Mouse (Mus musculus): ENCODE measurements around the gene Immp2l. TPM values are rescaled to one million over a fixed set of nuclear protein-coding genes. Genes with fewer than 3 reads are reported as not detected.

Gene Immp2l
- 78.5 and 133 TPM in 2 replicates for total RNA-seq (2014; rRNA removed)
- polyA plus RNA-seq (2012; rRNA removed): 31.5 and 35.8 TPM in 2 replicates

DNA sequence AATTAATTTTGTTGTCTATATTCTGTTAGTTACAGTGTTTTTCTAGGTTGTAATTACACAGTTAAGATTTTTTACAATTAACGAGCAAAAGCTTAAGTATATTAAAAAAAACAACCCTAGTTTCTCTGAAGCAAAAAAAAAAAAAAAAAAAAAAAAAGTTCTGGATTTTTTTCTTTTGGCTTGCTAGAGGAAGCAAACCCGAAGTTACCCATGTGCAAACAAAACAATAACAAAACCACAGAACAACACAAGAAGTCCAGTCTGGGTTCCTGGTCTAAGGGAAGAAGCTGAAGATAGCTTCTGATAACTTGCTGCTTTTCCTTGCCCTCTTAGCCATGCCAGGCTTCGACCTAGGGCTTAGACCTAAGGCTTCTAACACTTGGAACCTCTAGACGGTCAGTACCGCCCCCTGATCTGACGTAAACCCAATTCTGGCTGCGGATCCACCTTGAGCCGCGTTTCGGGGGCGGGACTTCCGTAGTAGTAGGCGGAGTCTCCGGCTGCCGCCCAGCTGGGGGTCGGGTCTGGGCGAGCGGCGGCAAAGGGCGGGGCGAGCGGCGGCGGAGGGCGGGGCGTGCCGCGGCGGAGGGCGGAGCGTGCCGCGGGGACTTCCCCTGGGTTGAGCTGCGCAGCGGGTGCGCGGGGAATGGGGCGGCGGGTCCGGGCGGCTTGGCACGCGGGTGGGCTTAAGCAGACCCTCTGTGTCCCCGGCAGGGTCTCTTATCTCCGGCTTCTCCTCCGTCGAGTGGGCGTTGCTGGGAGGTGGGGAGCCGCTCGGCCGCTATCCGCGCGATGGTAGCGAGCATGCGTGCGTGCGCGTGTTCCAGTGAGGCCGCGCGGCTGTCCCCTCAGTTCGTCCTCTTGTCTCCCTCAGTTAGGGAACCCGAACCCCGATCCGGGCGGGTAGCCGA lies at the start of gene Immp2l:
Gene Immp2l, plus strand, starts transcription at position 580 of the 911 bp plus-strand sequence.
- Histone ChIP-seq H3K79me2 (ENCODE audit: control insufficient read depth, insufficient read depth, low read length) (no peaks in the 10 kb centered on the region; the same call in 1 of the 2 replicates), H3K27me3 (ENCODE audit: control insufficient read depth, insufficient read depth, low read length) (no peaks in the 10 kb centered on the region), H3K27ac (replicated peaks; ENCODE audit: insufficient read depth, low read depth, low read length) (peak within 1 kb of the TSS; percentile 100), H3K4me1 (ENCODE audit: control insufficient read depth, insufficient read depth, low read length) (peaks cover 8% of the 10 kb centered on the region), H3K36me3 (ENCODE audit: control insufficient read depth, insufficient read depth, low read length) (peaks cover 2% of the 10 kb centered on the region; the same call in 1 of the 2 replicates), H3K4me3 (ENCODE audit: insufficient read depth, low read depth, low read length) (peak within 1 kb of the TSS; percentile 94), H3K9ac (ENCODE audit: low read depth, low read length) (peak within 1 kb of the TSS; percentile 92)
- TF ChIP-seq CTCF (IDR thresholded peaks at IDR 0.05; ENCODE audit: low read depth, low read length): no peak
- peak; percentile 85 for TF ChIP-seq POLR2A (IDR thresholded peaks at IDR 0.05; ENCODE audit: extremely low read depth, insufficient read depth, low read length)
- WGBS: 2% methylated on average over 68 of the region's 68 CpGs
- DNase-seq (ENCODE audit: extremely low read depth, low read depth, low spot score): peak; percentile 91

DNA sequence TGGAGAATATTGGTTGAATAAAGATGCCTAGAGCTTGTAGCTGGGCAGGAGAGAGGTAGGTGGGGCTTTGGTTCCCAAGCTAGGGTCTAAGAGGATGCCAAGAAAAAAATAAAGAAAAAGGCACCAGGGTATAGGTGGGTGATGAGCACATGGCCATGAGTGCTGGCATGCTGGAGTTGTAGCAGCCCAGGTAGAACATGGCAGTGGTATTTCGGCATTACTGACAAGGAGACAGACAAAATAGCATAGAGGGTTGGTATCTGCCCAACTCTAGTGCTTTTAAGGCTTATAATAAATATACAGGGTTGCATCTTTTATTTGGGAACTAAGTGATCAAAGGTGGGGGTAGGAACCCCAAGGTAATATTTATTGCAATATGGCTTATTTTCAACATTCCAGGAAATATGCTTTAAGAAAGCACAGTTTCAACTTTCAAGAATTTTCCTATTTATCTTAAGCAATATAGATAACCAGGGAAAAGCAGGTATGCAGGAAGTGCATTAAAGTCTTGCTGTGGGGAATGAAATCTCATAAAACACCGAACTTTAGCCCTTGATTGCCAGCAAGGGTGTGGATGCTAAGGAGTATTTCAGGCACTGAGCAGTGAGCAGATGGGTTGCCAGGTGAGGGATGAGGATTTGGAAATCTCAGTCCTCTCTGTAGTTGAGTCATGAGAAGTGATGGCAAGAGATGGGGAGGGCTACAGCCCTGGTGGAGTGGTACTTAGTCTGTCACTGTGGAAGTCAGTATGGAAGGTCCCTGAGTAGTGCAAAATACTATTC lies 45.0 kb upstream of the Immp2l start:
- H3K36me3 ChIP-seq (ENCODE audit: control insufficient read depth, insufficient read depth, low read length): no peaks in the 10 kb centered on the region
- H3K79me2 ChIP-seq (ENCODE audit: control insufficient read depth, insufficient read depth, low read length): no peaks in the 10 kb centered on the region
- no peak for DNase-seq (ENCODE audit: extremely low read depth, low read depth, low spot score)
- no peak overlapping the region for H3K4me3 ChIP-seq (ENCODE audit: insufficient read depth, low read depth, low read length)
- WGBS: 86% methylated on average over 2 of the region's 2 CpGs
- H3K27me3 ChIP-seq (ENCODE audit: control insufficient read depth, insufficient read depth, low read length): no peaks in the 10 kb centered on the region
- TF ChIP-seq POLR2A (IDR thresholded peaks at IDR 0.05; ENCODE audit: extremely low read depth, insufficient read depth, low read length) (no peak), CTCF (IDR thresholded peaks at IDR 0.05; ENCODE audit: low read depth, low read length) (no peak)
- no peak overlapping the region for H3K9ac ChIP-seq (ENCODE audit: low read depth, low read length)
- H3K4me1 ChIP-seq (ENCODE audit: control insufficient read depth, insufficient read depth, low read length): no peaks in the 10 kb centered on the region
- H3K27ac ChIP-seq (replicated peaks; ENCODE audit: insufficient read depth, low read depth, low read length): no peak overlapping the region

DNA sequence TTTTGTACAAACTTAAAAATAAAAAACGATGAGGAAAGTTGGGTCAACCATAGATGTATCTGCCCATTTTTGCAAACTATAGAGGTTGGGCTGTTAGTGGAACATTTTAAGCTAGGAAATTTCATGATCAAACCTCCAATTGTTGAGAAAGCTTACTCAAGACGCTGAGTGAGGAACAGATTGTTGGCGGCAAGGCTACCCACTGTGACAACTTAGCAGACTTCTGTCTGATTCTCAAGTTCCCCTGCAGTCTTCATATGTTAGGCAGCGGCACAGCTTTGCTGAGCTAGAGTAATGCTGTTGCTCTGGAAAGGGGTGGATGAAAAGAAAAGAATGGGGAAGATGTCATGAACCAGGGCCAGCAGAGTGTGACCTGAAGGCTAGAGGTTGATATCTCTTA lies 44.2 kb upstream of the Immp2l start:
- Histone ChIP-seq H3K79me2 (ENCODE audit: control insufficient read depth, insufficient read depth, low read length) (no peaks in the 10 kb centered on the region), H3K4me1 (ENCODE audit: control insufficient read depth, insufficient read depth, low read length) (no peaks in the 10 kb centered on the region), H3K27me3 (ENCODE audit: control insufficient read depth, insufficient read depth, low read length) (no peaks in the 10 kb centered on the region), H3K36me3 (ENCODE audit: control insufficient read depth, insufficient read depth, low read length) (no peaks in the 10 kb centered on the region), H3K4me3 (ENCODE audit: insufficient read depth, low read depth, low read length) (no peak overlapping the region), H3K9ac (ENCODE audit: low read depth, low read length) (no peak overlapping the region), H3K27ac (replicated peaks; ENCODE audit: insufficient read depth, low read depth, low read length) (no peak overlapping the region)
- 88% methylated on average over 4 of the region's 4 CpGs for WGBS
- TF ChIP-seq POLR2A (IDR thresholded peaks at IDR 0.05; ENCODE audit: extremely low read depth, insufficient read depth, low read length) (no peak), CTCF (IDR thresholded peaks at IDR 0.05; ENCODE audit: low read depth, low read length) (no peak)
- DNase-seq (ENCODE audit: extremely low read depth, low read depth, low spot score): no peak

DNA sequence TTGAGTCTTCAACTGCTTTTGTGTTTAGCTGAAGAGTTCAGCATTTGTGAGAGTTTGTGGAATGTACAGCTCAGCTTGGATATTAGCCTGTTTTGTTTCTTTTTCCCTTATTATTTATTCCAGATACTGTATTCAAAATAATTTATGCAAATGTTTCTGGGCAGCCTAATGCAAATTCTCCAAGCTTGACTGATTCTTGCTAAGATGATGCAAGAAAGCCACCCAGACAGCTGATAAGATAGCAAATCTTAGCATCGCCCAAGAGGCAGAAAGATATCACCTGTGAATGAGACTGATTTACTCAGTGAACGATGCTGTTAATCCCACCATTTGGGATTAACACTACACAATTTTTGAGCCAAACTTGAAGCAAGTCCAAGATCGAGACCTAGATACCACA lies 43.7 kb upstream of the Immp2l start:
- Histone ChIP-seq H3K4me3 (ENCODE audit: insufficient read depth, low read depth, low read length) (no peak overlapping the region), H3K79me2 (ENCODE audit: control insufficient read depth, insufficient read depth, low read length) (no peaks in the 10 kb centered on the region), H3K27ac (replicated peaks; ENCODE audit: insufficient read depth, low read depth, low read length) (no peak overlapping the region), H3K36me3 (ENCODE audit: control insufficient read depth, insufficient read depth, low read length) (no peaks in the 10 kb centered on the region), H3K27me3 (ENCODE audit: control insufficient read depth, insufficient read depth, low read length) (no peaks in the 10 kb centered on the region), H3K9ac (ENCODE audit: low read depth, low read length) (no peak overlapping the region), H3K4me1 (ENCODE audit: control insufficient read depth, insufficient read depth, low read length) (no peaks in the 10 kb centered on the region)
- WGBS: 74% methylated on average over 3 of the region's 3 CpGs
- TF ChIP-seq POLR2A (IDR thresholded peaks at IDR 0.05; ENCODE audit: extremely low read depth, insufficient read depth, low read length) (no peak), CTCF (IDR thresholded peaks at IDR 0.05; ENCODE audit: low read depth, low read length) (no peak)
- DNase-seq (ENCODE audit: extremely low read depth, low read depth, low spot score): no peak

DNA sequence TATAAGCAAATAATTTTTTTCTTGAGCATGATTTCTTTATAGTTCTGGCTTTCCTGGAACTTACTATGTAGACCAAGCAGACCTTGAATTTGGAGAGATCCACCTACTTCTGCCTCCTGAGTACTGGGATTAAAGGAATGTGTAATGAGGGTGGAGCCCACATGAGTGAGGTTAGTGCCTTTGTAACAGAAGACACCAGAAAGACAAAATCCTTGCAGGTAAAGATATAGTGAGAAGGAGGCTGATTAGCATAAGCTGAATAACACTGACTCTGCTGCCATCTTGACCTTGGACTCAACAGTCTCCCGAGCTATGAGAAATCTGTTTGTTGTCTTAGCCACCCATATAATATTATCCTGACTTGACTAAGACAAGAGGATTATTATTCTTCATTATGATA lies 40.9 kb upstream of the Immp2l start:
- Histone ChIP-seq H3K79me2 (ENCODE audit: control insufficient read depth, insufficient read depth, low read length) (no peaks in the 10 kb centered on the region), H3K4me3 (ENCODE audit: insufficient read depth, low read depth, low read length) (no peak overlapping the region), H3K27ac (replicated peaks; ENCODE audit: insufficient read depth, low read depth, low read length) (no peak overlapping the region), H3K27me3 (ENCODE audit: control insufficient read depth, insufficient read depth, low read length) (no peaks in the 10 kb centered on the region), H3K9ac (ENCODE audit: low read depth, low read length) (no peak overlapping the region), H3K4me1 (ENCODE audit: control insufficient read depth, insufficient read depth, low read length) (no peaks in the 10 kb centered on the region), H3K36me3 (ENCODE audit: control insufficient read depth, insufficient read depth, low read length) (no peaks in the 10 kb centered on the region)
- WGBS: 89% methylated on average over 1 of the region's 1 CpGs
- no peak for DNase-seq (ENCODE audit: extremely low read depth, low read depth, low spot score)
- no peak for TF ChIP-seq POLR2A (IDR thresholded peaks at IDR 0.05; ENCODE audit: extremely low read depth, insufficient read depth, low read length)
- no peak for TF ChIP-seq CTCF (IDR thresholded peaks at IDR 0.05; ENCODE audit: low read depth, low read length)

Measured in liver, adult 2 months (tissue).